Mouse (Mus musculus) liver, embryonic 16.5 days (tissue): ENCODE measurements around the gene Col26a1. TPM values are rescaled to one million over a fixed set of nuclear protein-coding genes. Genes with fewer than 3 reads are reported as not detected.
"Not testable (repeated sequence)": the region's sequence is repeated elsewhere in the genome, so short reads cannot be mapped to it uniquely, and the experiment has no call there.

Experiments
- ATAC-seq: fragments of 200-750 bp; cut with Nextera tagmentation; 2 replicates; pipeline ENCODE4 v1.8.0; 2017; ENCODE audit warnings: low read depth, mild to moderate bottlenecking, moderate number of reproducible peaks, moderate library complexity
- H3K27ac ChIP-seq: fragments of 300-500 bp; sonication (generic); 2 replicates; pipeline ENCODE4 v1.5.1; 2014; ENCODE audit warnings: mild to moderate bottlenecking, low read length
- H3K27me3 ChIP-seq: fragments of 300-500 bp; sonication (generic); 2 replicates; pipeline ENCODE4 v1.6.1; 2014; ENCODE audit warnings: low read depth, low read length, mixed read lengths; ENCODE audit not compliant: control insufficient read depth, insufficient read depth
- H3K36me3 ChIP-seq: fragments of 300-500 bp; sonication (generic); 2 replicates; pipeline ENCODE4 v1.6.1; 2014; ENCODE audit warnings: mild to moderate bottlenecking; ENCODE audit not compliant: control insufficient read depth, insufficient read depth
- H3K4me1 ChIP-seq: fragments of 300-500 bp; sonication (generic); 2 replicates; pipeline ENCODE4 v1.6.1; 2014; ENCODE audit warnings: low read depth, low read length, mixed read lengths; ENCODE audit not compliant: control insufficient read depth
- H3K4me2 ChIP-seq: fragments of 300-500 bp; sonication (generic); 2 replicates; pipeline ENCODE4 v1.6.1; 2014; ENCODE audit warnings: low read depth, low read length, mixed read lengths
- H3K4me3 ChIP-seq: fragments of 300-500 bp; sonication (generic); 2 replicates; pipeline ENCODE4 v1.5.1; 2014; ENCODE audit warnings: low read depth, mild to moderate bottlenecking, low read length
- H3K9ac ChIP-seq: fragments of 300-500 bp; sonication (generic); 2 replicates; pipeline ENCODE4 v1.6.1; 2014; ENCODE audit warnings: low read depth, low read length
- H3K9me3 ChIP-seq: fragments of 300-500 bp; sonication (generic); replicated peaks from 2 replicates; pipeline ENCODE4 v1.6.1; 2016; ENCODE audit warnings: low read length; ENCODE audit not compliant: control insufficient read depth
- WGBS: fragments of 180-500 bp; shearing (Covaris S2); extraction: QIAGEN DNeasy Blood & Tissue Kit; methylation state at CpG from one replicate; pipeline ENCODE4 v1.1.7; 2014; ENCODE audit not compliant: insufficient replicate concordance; 5-methylcytosine and 5-hydroxymethylcytosine counted together
- polyA plus RNA-seq: library from polyadenylated mRNA; unstranded; fragments of >200 nt; fragmentation: Nextera tagmentation; extraction: Ambion mirVana; gene quantifications from 2 replicates; pipeline ENCODE4 v1.2.1, GENCODE M21; 2015

Gene Col26a1
- polyA plus RNA-seq, 1 experiment from 2014 or later, result 0.42 TPM

DNA sequence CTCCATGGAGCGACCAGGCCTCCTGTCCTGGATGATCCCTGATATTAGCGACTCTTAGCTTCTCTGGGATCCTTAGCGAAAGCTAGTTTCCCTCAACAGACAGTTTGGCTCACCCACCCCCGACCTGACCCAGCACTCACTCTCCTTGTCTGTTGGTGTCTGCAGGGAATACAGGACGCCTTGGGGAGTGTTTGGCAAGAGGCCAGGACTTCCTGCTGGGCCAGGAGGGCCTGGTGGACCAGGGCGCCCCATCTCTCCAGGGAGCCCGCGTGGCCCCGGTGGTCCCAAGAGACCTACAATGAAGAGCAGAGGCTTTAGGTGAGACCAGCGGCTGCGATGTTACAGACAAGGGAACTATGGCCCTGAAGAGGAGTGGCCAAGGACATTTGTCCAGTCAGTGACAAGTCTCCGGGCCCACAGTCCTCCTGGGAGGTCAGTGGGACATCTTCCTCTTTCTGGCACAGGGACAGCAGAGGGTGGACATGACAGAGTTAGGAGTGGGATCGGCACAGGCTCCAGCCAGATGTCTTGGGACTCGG, 128.9 kb downstream of the Col26a1 start:
- 54% methylated on average over 14 of the region's 14 CpGs for WGBS
- no peaks in the 10 kb centered on the region; the same call in none of the 2 replicates for H3K9me3 ChIP-seq
- H3K4me1 ChIP-seq, result no peaks in the 10 kb centered on the region
- no peaks in the 10 kb centered on the region for H3K36me3 ChIP-seq
- no peak overlapping the region for H3K4me2 ChIP-seq
- no peak for ATAC-seq
- H3K9ac ChIP-seq, result no peak overlapping the region
- H3K4me3 ChIP-seq, result no peak overlapping the region
- no peak overlapping the region for H3K27ac ChIP-seq
- H3K27me3 ChIP-seq, result no peaks in the 10 kb centered on the region

DNA sequence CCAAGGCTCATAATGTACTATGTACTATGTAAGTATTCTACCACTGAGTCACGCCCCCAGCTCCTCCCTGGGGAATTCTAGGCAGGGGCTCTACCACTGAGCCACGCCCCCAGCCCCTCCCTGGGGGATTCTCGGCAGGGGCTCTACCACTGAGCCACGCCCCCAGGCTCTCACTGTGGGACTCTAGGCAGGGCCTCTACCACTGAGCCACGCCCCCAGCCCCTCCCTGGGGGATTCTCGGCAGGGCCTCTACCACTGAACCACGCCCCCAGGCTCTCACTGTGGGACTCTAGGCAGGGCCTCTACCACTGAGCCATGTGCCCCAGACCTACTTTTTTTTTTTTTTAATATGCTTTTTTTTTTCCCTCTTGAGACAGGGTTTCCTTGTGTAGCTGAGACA, 129.8 kb downstream of the Col26a1 start:
- not testable (repeated sequence) for H3K4me2 ChIP-seq, ATAC-seq, H3K27ac ChIP-seq

DNA sequence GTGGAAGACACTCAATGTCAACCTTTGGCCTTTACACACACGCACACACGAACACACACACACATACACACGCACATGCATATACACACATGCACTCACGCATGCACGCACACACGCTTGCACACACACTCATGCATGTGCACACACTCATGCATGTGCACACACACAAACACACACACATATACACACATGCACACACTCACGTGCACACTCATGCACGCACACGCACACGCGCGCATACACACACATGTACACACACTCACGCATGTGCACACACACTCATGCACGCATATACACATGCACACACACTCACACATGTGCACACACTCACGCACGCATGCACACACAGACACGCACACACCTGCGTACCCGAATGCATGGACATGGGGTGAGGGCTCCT, 130.9 kb downstream of the Col26a1 start:
- H3K9ac ChIP-seq, result no peak overlapping the region
- whole genome bisulfite sequencing, result 86% methylated on average over 19 of the region's 19 CpGs
- no peak for ATAC-seq
- no peak overlapping the region for H3K4me2 ChIP-seq
- H3K27me3 ChIP-seq, result no peaks in the 10 kb centered on the region
- H3K27ac ChIP-seq, result no peak overlapping the region
- no peak overlapping the region for H3K4me3 ChIP-seq
- no peaks in the 10 kb centered on the region for H3K4me1 ChIP-seq
- no peaks in the 10 kb centered on the region for H3K36me3 ChIP-seq
- peaks cover 10% of the 10 kb centered on the region for H3K9me3 ChIP-seq

More for the DNA sequence above, 129.8 kb downstream of the Col26a1 start:
- whole genome bisulfite sequencing, result 41% methylated on average over 7 of the region's 7 CpGs
- not testable (repeated sequence) for H3K4me1 ChIP-seq, H3K27me3 ChIP-seq, H3K36me3 ChIP-seq, H3K9me3 ChIP-seq, H3K9ac ChIP-seq, H3K4me3 ChIP-seq

DNA sequence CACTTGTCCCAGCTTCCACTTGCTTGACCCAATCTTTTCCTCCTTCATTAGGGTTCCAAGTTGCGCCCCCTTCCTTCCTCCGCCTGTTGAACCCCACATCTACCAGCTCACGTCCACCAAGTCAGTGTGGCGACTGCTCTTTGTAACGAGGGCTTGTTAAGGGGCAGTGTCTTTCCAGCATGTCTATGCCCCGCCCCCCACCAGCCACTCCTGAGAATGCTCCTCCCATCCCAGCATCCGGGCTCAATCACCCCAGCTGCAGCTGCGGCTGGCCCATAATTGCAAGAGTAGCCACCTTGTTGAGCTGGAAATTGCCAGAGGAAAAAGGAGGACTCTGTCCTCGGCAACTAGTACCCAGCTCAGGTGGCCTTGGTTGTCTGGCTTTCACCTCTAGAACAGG, 136.4 kb downstream of the Col26a1 start:
- H3K36me3 ChIP-seq, result no peaks in the 10 kb centered on the region
- no peaks in the 10 kb centered on the region for H3K4me1 ChIP-seq
- peaks cover 10% of the 10 kb centered on the region for H3K9me3 ChIP-seq
- no peak overlapping the region for H3K4me2 ChIP-seq
- no peak overlapping the region for H3K9ac ChIP-seq
- H3K27me3 ChIP-seq, result no peaks in the 10 kb centered on the region
- ATAC-seq, result no peak
- 54% methylated on average over 9 of the region's 9 CpGs for WGBS
- no peak overlapping the region for H3K27ac ChIP-seq
- no peak overlapping the region for H3K4me3 ChIP-seq

DNA sequence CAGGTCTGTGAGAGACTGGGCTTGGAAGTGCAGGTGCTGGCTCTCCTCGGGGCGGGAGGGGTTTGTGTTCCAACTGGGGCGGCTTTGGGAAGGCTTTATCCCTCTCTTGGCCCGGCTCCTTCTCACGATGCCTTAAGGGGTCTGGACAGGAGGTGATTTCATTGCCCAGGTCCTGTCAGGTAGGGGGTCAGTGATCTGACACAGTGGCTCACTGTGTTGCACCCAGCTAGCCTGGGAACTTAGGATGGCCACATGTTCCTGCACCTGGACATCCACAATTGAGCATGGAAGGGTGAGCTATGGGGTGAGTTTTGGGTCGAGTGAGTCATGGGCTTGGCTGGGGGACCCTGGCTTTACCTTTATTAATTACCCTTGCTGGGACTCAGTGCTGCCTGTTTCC, 144.1 kb downstream of the Col26a1 start:
- Histone ChIP-seq H3K9ac (no peak overlapping the region), H3K4me3 (no peak overlapping the region), H3K27me3 (no peaks in the 10 kb centered on the region), H3K4me2 (no peak overlapping the region), H3K9me3 (no peaks in the 10 kb centered on the region), H3K36me3 (no peaks in the 10 kb centered on the region), H3K27ac (no peak overlapping the region), H3K4me1 (no peaks in the 10 kb centered on the region)
- 47% methylated on average over 6 of the region's 6 CpGs for WGBS
- no peak for ATAC-seq

DNA sequence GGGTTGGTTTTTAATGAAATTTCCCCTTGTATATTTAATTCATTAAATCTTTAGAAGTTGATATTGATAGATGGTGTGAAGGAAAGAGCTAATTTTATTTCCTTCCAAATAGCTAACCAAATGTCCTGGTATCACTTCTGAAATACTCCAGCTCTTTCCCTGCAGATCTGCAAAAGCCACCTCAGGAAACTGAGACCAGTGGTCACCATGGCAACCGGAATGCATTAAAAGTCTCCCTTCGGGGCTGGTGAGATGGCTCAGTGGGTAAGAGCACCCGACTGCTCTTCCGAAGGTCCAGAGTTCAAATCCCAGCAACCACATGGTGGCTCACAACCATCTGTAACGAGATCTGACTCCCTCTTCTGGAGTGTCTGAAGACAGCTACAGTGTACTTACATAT, 156.7 kb downstream of the Col26a1 start:
- not testable (repeated sequence) for H3K27ac ChIP-seq, H3K36me3 ChIP-seq, ATAC-seq, H3K9ac ChIP-seq, H3K4me2 ChIP-seq, H3K4me1 ChIP-seq, H3K9me3 ChIP-seq, H3K27me3 ChIP-seq, H3K4me3 ChIP-seq
- 70% methylated on average over 4 of the region's 5 CpGs for WGBS

DNA sequence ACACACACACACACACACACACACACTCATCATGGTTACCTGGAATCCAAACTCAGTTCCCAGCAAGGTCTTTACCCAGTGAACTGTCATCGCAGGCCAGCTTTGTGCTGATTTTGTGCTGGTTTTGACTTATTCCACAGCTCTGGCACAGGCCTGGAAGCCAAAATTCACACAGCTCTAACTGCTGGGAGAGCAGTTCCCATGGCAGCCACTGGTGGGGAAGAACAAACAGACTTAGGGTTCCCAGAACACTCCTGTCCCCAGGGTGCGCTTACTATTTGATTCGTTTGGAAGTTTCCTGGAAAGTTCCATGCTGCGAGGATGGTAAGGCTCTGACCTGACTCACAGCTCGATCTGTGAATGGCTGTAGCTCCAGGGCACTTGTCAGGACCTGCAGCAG, 161.4 kb downstream of the Col26a1 start:
- Histone ChIP-seq H3K36me3 (no peaks in the 10 kb centered on the region), H3K4me2 (no peak overlapping the region), H3K4me3 (no peak overlapping the region), H3K9ac (no peak overlapping the region), H3K27me3 (no peaks in the 10 kb centered on the region), H3K4me1 (no peaks in the 10 kb centered on the region), H3K27ac (no peak overlapping the region), H3K9me3 (no peaks in the 10 kb centered on the region)
- no peak for ATAC-seq
- 54% methylated on average over 5 of the region's 5 CpGs for WGBS

DNA sequence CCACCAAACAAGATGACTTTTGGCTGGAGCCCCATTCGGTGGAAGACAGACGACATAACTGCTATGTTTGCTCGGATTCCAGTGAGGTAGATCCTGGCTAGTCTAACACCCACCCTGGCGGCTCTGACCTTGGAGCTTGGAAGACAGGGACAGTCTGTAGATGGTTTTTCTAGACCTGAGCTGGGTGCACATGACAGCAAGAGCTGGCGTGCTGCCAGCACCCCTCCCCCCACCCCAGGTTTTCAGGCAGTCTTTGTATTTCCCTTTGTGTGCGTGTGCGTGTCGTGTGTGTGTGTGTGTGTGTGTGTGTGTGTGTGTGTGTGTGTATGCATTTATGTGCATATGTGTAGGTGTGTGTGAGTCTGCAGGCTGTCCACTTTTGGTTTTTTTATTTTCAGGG, 164.4 kb downstream of the Col26a1 start:
- 61% methylated on average over 8 of the region's 8 CpGs for WGBS
- Histone ChIP-seq H3K9me3 (no peaks in the 10 kb centered on the region), H3K4me3 (no peak overlapping the region), H3K4me1 (no peaks in the 10 kb centered on the region), H3K27ac (no peak overlapping the region), H3K4me2 (no peak overlapping the region), H3K27me3 (no peaks in the 10 kb centered on the region), H3K36me3 (no peaks in the 10 kb centered on the region), H3K9ac (no peak overlapping the region)
- no peak for ATAC-seq

DNA sequence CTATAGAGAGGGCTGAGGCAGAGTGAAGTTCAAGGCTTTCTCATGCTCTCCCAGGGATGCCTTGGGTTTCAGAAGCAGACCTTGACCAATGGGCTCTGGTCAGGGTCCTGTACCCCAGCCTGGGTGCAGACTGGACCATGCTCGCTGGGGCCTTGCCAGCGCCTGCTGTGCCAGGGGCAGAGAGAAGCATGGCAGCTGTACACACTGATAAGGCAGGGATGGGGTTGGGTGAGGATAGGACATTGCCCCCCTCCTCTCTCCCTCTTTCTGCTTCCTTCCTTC, 165.5 kb downstream of the Col26a1 start:
- Histone ChIP-seq H3K4me3 (no peak overlapping the region), H3K27ac (no peak overlapping the region), H3K36me3 (no peaks in the 10 kb centered on the region), H3K9ac (no peak overlapping the region), H3K27me3 (no peaks in the 10 kb centered on the region), H3K4me1 (no peaks in the 10 kb centered on the region), H3K9me3 (no peaks in the 10 kb centered on the region), H3K4me2 (no peak overlapping the region)
- WGBS, result 59% methylated on average over 2 of the region's 2 CpGs
- ATAC-seq, result no peak
